Mouse (Mus musculus): ENCODE results near the gene Chrdl2. TPM values are rescaled to one million over a fixed set of nuclear protein-coding genes. Genes with fewer than 3 reads are reported as not detected.
"Not testable (repeated sequence)": the region's sequence is repeated elsewhere in the genome, so short reads cannot be mapped to it uniquely, and the experiment has no call there.

Chrdl2 gene
- polyA plus RNA-seq, 1 experiment = not detected

DNA sequence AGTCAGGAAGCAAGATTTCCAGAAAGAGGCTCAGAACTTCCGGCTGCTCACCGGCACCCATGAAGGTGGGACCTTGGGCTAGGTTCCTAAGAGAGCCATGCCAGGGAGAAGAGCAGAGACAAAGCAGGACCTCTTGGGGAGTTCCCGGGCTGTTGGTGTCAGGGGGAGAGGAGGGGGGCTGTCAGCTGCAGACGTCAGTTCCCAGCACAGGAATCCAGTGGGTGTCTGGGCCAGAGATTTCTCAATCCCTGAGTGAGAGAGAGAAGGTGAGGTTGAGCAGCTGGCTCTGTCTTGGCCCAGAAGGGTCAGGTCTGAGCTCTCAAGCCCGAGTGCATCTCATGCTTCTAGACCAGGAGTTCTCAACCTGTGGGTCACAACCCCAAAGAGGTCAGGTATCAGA is 27.7 kb downstream of the Chrdl2 start:
- no peak for TF ChIP-seq POLR2A (IDR thresholded peaks at IDR 0.05; ENCODE audit: borderline replicate concordance, low read depth, low read length)
- TF ChIP-seq CTCF (IDR thresholded peaks at IDR 0.05; ENCODE audit: low read depth, low read length) = no peak
- Histone ChIP-seq H3K4me1 (ENCODE audit: control insufficient read depth, insufficient read depth, low read length) (peaks cover 13% of the 10 kb centered on the region), H3K27ac (ENCODE audit: insufficient read depth, low read depth, low read length) (no peak overlapping the region), H3K4me3 (ENCODE audit: insufficient read depth, low read length) (no peak overlapping the region)

DNA sequence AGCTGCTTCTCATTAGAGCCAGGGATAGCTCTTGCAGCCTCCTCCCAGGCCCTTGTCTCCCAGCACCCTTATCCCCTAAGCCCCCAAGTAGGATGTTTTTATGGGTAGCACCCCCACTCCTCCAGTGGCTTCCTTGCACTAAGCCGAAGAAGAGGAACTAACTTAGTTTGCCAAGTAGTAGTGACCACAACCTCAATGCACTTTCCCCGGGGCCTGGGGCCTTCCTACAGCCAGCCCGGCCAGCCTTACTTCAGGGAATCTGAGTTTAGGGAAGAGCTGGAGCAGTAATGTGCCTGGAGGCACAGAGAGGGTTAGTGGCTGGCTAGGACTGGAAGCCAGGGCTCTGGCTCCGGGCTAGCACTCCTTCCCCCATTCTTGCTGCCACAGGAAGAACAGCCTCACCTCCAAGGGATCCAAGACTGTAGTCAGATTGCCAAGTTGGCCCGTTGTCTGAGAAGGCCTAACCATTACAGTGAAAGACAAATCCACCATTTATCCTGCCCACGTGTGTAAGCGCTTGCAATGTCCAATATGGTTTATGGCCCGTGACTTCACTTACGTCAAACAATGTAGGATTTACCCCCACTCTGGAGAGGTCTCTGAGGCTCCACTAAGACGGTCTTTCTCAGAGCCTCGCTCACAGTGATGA is 29.0 kb downstream of the Chrdl2 start:
- Histone ChIP-seq H3K4me3 (ENCODE audit: insufficient read depth, low read length) (no peak overlapping the region), H3K27ac (ENCODE audit: insufficient read depth, low read depth, low read length) (no peak overlapping the region), H3K4me1 (ENCODE audit: control insufficient read depth, insufficient read depth, low read length) (peaks cover 13% of the 10 kb centered on the region)
- no peak for TF ChIP-seq POLR2A (IDR thresholded peaks at IDR 0.05; ENCODE audit: borderline replicate concordance, low read depth, low read length)
- no peak for TF ChIP-seq CTCF (IDR thresholded peaks at IDR 0.05; ENCODE audit: low read depth, low read length)

DNA sequence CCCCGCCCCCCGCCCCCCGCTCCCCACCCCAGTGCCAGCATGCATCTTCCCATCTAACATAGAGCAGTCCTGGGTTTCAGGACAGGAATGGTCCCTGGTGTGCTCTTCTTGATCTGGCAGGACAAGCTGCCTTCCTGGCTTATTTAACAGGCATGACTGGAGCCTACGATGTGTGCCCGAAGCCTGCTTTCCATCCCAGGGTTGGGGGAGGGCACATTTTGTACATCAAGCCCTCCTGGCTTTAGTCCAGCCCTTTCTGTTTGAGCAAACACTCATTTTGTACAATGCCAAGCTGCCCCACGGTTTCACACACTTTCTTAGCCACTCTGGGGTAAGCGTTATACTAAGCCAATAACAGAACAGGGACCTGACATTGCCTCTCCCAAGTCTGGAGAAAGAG is 30.1 kb downstream of the Chrdl2 start:
- Histone ChIP-seq H3K4me3 (ENCODE audit: insufficient read depth, low read length) (no peak overlapping the region), H3K4me1 (ENCODE audit: control insufficient read depth, insufficient read depth, low read length) (peaks cover 13% of the 10 kb centered on the region), H3K27ac (ENCODE audit: insufficient read depth, low read depth, low read length) (no peak overlapping the region)
- no peak for TF ChIP-seq CTCF (IDR thresholded peaks at IDR 0.05; ENCODE audit: low read depth, low read length)
- no peak for TF ChIP-seq POLR2A (IDR thresholded peaks at IDR 0.05; ENCODE audit: borderline replicate concordance, low read depth, low read length)

DNA sequence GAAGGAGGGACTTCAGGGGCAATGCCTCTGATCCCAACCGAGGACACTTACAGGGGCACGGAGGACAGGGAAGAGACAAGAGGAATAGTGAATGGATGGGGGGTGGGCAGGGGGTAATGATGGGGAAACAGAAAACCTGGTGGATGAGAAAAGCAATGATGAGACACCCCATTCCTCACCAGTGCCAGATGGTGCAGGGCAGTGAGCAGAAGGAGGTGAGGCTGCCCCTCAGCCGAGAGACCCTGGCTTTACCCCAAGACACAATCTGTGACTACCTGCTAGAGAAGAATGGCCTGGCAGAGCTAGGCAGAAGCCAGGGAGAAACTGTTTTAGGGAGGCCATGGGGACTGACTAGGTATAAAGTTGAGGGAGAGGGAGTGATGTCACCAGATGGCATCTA is 30.5 kb downstream of the Chrdl2 start:
- H3K4me3 ChIP-seq (ENCODE audit: insufficient read depth, low read length) = no peak overlapping the region
- peaks cover 13% of the 10 kb centered on the region for H3K4me1 ChIP-seq (ENCODE audit: control insufficient read depth, insufficient read depth, low read length)
- TF ChIP-seq CTCF (IDR thresholded peaks at IDR 0.05; ENCODE audit: low read depth, low read length) = no peak
- TF ChIP-seq POLR2A (IDR thresholded peaks at IDR 0.05; ENCODE audit: borderline replicate concordance, low read depth, low read length) = no peak
- H3K27ac ChIP-seq (ENCODE audit: insufficient read depth, low read depth, low read length) = no peak overlapping the region

DNA sequence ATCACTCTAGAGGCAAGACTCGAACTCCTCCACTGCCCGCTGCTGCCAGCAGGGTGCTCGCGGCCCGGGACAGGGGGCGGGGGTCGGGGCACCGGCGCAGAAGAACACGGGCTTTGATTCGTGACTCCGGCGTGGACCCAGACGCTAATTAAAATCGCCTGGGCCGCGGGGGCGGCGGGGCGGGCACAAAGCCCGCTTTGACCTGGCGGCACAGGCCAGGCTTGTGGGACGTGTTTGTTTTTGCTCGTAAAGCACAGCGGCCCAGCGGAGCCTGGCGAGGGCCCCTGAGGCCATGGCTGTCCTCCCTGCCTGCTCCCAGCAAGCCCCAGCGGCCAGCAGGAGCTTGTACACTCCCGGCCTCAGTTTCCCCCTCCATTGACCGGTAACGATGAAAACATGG is 36.1 kb downstream of the Chrdl2 start:
- Histone ChIP-seq H3K4me1 (ENCODE audit: control insufficient read depth, insufficient read depth, low read length) (peaks cover 10% of the 10 kb centered on the region), H3K4me3 (ENCODE audit: insufficient read depth, low read length) (no peak overlapping the region), H3K27ac (ENCODE audit: insufficient read depth, low read depth, low read length) (no peak overlapping the region)
- TF ChIP-seq CTCF (IDR thresholded peaks at IDR 0.05; ENCODE audit: low read depth, low read length) (no peak), POLR2A (IDR thresholded peaks at IDR 0.05; ENCODE audit: borderline replicate concordance, low read depth, low read length) (no peak)

DNA sequence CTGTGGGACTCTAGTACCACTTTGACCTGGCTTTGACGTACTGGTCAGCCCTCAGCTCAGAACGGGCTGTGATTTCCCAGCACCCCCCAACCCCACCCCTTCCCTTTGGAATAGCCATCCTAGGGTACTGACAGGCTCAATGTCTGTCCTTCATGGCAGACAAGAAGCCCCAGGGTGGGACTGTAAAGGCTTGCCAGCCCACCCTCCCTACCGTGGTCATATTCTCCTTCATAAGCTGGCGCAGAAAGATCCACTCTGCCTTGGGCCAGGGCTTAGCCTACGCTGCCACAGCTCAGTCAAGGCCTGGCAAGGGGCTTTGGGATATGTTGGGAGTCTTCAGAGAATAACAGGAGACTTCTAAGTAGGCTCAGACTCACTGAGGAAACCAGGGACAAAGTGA is 37.1 kb downstream of the Chrdl2 start:
- no peak overlapping the region for H3K27ac ChIP-seq (ENCODE audit: insufficient read depth, low read depth, low read length)
- no peak for TF ChIP-seq CTCF (IDR thresholded peaks at IDR 0.05; ENCODE audit: low read depth, low read length)
- TF ChIP-seq POLR2A (IDR thresholded peaks at IDR 0.05; ENCODE audit: borderline replicate concordance, low read depth, low read length) = no peak
- H3K4me1 ChIP-seq (ENCODE audit: control insufficient read depth, insufficient read depth, low read length) = peaks cover 16% of the 10 kb centered on the region
- no peak overlapping the region for H3K4me3 ChIP-seq (ENCODE audit: insufficient read depth, low read length)

DNA sequence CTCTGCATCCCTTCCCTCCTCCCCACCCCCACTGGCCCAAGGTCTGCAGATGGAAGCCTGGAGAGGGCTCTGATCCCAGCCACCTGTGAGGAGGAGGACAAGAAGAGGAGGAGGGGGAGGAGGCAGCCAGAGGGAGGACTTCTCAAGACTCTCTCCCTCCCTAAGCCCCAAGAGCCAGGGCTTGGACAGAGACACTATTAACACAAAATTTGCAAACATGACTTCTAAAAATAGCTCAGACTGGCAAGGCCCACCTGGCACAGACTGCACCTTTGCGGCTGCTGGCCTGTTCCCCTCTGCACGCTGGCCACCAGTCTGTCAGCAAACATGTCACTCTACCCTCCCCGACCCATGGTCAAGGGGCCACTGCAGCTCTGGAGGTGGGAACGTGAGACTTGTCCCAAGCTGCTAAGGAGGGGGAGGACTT is 37.6 kb downstream of the Chrdl2 start:
- Histone ChIP-seq H3K4me3 (ENCODE audit: insufficient read depth, low read length) (no peak overlapping the region), H3K4me1 (ENCODE audit: control insufficient read depth, insufficient read depth, low read length) (peaks cover 18% of the 10 kb centered on the region), H3K27ac (ENCODE audit: insufficient read depth, low read depth, low read length) (no peak overlapping the region)
- TF ChIP-seq POLR2A (IDR thresholded peaks at IDR 0.05; ENCODE audit: borderline replicate concordance, low read depth, low read length) = no peak
- TF ChIP-seq CTCF (IDR thresholded peaks at IDR 0.05; ENCODE audit: low read depth, low read length) = no peak

DNA sequence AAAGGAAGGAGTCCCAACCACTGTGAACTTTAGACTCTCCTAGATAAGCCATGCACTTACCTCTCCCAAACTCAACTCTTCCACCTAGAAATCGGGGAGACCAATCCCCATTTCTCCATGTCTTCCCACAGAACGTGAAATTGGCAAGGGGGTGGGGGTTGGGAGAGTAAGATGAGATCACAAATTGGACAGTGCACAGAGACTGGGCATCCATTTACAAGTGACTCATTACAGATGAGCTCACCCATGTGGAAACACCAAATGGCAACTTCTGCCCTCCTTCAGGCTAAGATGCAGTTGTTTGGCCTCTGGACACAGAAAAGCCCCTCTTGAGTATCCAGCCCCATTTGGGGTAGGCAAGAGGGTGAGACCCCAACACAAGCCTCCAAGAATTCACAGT is 40.5 kb downstream of the Chrdl2 start:
- TF ChIP-seq CTCF (IDR thresholded peaks at IDR 0.05; ENCODE audit: low read depth, low read length) = no peak
- TF ChIP-seq POLR2A (IDR thresholded peaks at IDR 0.05; ENCODE audit: borderline replicate concordance, low read depth, low read length) = no peak
- H3K4me1 ChIP-seq (ENCODE audit: control insufficient read depth, insufficient read depth, low read length) = peaks cover 18% of the 10 kb centered on the region
- no peak overlapping the region for H3K4me3 ChIP-seq (ENCODE audit: insufficient read depth, low read length)
- no peak overlapping the region for H3K27ac ChIP-seq (ENCODE audit: insufficient read depth, low read depth, low read length)

DNA sequence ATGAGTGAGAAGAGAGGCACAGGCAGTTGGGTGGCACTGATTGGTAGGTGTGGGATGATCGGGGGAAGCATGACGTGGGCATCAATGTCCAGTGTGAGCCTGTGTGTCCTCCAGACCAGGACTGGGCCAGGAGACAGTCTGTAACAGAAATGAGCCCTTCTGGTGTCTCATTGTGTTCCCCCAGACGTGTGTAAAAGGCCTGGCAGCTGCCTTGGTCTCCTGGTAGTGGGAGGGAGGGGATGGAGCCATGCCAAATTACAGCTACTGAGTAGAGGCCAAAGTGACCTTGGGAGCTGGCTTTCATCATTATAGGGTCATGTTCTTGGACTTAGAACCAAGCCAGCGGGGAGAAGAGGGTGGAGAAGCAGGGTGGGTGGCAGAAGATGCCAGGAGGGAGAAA is 45.9 kb downstream of the Chrdl2 start:
- TF ChIP-seq POLR2A (IDR thresholded peaks at IDR 0.05; ENCODE audit: borderline replicate concordance, low read depth, low read length) (no peak), CTCF (IDR thresholded peaks at IDR 0.05; ENCODE audit: low read depth, low read length) (no peak)
- Histone ChIP-seq H3K4me1 (ENCODE audit: control insufficient read depth, insufficient read depth, low read length) (peaks cover 11% of the 10 kb centered on the region), H3K27ac (ENCODE audit: insufficient read depth, low read depth, low read length) (no peak overlapping the region), H3K4me3 (ENCODE audit: insufficient read depth, low read length) (no peak overlapping the region)

DNA sequence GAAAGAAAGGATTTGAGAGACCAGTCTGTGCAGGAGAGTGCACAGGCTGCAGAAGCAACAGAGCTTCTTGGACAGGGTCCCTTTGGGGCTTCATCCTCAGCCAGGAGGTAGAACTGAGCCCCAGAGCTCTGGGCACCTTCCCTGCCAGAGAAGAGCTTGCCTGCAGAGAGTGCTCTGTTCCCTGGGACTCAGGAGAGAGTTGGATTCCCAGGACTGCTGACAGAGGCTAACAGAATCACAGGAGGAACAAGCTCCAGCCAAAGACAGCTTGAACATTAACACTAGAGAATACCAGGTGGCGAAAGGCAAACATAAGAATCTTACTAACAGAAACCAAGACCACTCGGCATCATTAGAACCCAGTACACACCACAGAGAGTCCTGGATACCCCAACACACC is 47.0 kb downstream of the Chrdl2 start:
- not testable (repeated sequence) for H3K27ac ChIP-seq (ENCODE audit: insufficient read depth, low read depth, low read length); H3K4me1 ChIP-seq (ENCODE audit: control insufficient read depth, insufficient read depth, low read length); H3K4me3 ChIP-seq (ENCODE audit: insufficient read depth, low read length)

DNA sequence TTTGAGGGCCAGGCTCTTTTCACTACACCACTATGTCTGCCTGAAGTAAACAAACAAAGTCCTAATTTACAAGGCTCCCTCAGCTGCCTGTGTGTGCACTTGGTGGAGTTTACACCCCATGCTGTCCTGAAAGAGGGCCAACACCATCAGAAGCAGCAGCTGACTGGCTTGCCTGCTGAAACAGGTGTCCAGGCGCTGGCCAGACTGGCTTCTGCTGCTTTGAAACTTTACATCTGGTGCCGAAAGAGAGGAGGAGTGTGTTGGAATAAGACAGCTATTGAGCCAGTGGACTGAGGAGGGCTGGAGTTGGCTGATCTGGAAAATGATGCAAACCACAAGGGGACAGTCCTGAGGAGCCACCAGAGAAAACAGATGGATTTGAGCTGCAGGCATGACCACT is 68.0 kb downstream of the Chrdl2 start:
- H3K27ac ChIP-seq (ENCODE audit: insufficient read depth, low read depth, low read length) = no peak overlapping the region
- H3K4me3 ChIP-seq (ENCODE audit: insufficient read depth, low read length) = no peak overlapping the region
- H3K4me1 ChIP-seq (ENCODE audit: control insufficient read depth, insufficient read depth, low read length) = no peaks in the 10 kb centered on the region
- no peak for TF ChIP-seq CTCF (IDR thresholded peaks at IDR 0.05; ENCODE audit: low read depth, low read length)
- no peak for TF ChIP-seq POLR2A (IDR thresholded peaks at IDR 0.05; ENCODE audit: borderline replicate concordance, low read depth, low read length)

Measured in bone marrow macrophage, adult 2 months (primary cell).